Mouse (Mus musculus): ENCODE measurements at regions not wholly inside any gene's neighbourhood (a gene's known extent, or its start where the extent isn't known, plus 50 kb on each side); places are given as distances from the start of the nearest gene placed in this dataset.
"Not testable (repeated sequence)": the region's sequence is repeated elsewhere in the genome, so short reads cannot be mapped to it uniquely, and the experiment has no call there.

GRCm38 (mm10) chr12:114493500-114494031, 949.9 kb downstream of the Adam6a start:
- TF ChIP-seq CTCF, POLR2A (IDR thresholded peaks at IDR 0.05; ENCODE audit: insufficient read depth, low read depth, low read length): not testable (repeated sequence)

All from olfactory bulb, adult 2 months (tissue).